Mouse (Mus musculus): ENCODE measurements at regions not wholly inside any gene's neighbourhood (a gene's known extent, or its start where the extent isn't known, plus 50 kb on each side); places are given as distances from the start of the nearest gene placed in this dataset.

GRCm38 (mm10) chr16:44674198-44674597, 49.9 kb upstream of the Nepro start:
- Histone ChIP-seq H3K27me3 (replicated peaks) (peaks cover 7% of the 10 kb centered on the region), H3K4me3 (replicated peaks) (no peak overlapping the region), H3K36me3 (replicated peaks; ENCODE audit: low read length) (no peaks in the 10 kb centered on the region), H3K4me1 (no peaks in the 10 kb centered on the region), H3K9me3 (no peaks in the 10 kb centered on the region)
- TF ChIP-seq GATA1 (IDR thresholded peaks at IDR 0.05; ENCODE audit: borderline replicate concordance, low read length) (no peak), FLI1 (IDR thresholded peaks at IDR 0.05; ENCODE audit: low read length) (no peak)

DNA sequence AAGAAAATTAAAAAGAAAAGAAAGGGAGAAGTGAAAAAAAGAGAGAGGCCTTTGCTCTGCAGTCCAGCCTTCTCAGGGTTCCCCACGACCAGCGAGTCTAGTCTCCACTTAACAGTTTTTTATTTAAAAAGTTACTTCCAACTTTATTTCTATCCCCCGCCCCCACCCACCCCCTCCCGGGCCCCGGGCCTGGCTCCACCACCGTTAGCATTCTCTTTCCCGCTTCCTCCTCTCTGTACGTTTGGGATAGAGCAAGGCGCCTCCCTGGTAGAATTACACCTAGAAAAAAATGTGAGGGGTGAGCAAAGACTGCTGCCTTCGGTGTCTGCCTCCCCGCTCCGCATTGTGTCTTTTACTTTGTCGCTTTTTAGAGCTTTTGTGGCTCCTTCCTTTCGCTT, 51.7 kb upstream of the Nepro start:
- H3K27me3 ChIP-seq (replicated peaks), result peaks cover 7% of the 10 kb centered on the region
- H3K4me1 ChIP-seq, result no peaks in the 10 kb centered on the region
- H3K36me3 ChIP-seq (replicated peaks; ENCODE audit: low read length), result no peaks in the 10 kb centered on the region
- H3K9me3 ChIP-seq, result peaks cover 4% of the 10 kb centered on the region; the same call in 1 of the 2 replicates
- H3K4me3 ChIP-seq (replicated peaks), result peak overlapping the region; percentile 30
- TF ChIP-seq GATA1 (IDR thresholded peaks at IDR 0.05; ENCODE audit: borderline replicate concordance, low read length) (no peak), FLI1 (IDR thresholded peaks at IDR 0.05; ENCODE audit: low read length) (no peak)

DNA sequence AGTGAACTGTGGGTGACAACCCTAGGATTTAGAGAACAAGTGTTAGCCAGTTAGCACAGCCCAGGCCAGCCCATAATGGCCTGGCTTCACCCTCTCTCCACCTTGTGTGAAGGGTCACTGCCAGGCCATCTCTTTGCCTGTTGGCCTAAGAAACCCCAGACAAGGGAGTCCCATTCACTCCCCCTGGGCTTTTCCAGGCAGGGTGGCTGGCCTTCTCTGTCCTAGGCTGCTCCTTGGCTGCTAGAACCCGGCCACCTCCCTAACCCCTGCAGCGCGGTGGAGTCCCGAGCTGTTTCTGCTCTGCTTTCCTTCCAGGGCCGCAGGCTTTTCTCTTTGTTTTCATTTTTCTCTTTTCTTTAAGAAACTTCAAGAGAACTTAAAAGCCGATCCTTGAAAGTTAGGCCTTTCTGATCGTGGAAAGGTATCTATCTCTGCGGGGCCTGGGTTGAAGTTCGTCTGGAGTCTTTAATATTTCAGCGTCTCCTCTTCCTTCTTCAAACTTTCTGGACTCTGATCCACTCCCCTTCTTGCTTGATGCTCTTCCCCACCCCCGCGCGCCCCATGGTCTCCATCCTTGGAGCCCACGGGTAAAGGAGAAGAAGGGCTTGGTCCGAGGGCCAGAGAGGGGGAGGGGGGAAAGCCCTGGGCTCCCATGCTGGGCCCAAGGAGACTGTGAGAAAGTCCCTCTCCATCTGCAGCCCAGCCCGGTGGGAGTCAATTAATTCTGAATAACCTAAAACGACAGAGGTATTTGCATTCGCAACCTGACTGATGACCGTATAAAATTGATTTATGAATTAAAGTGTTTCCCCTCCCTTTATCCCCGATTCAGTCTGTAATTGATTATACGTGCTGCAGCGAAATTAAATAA, 52.3 kb upstream of the Nepro start:
- H3K4me3 ChIP-seq (replicated peaks), result no peak overlapping the region
- H3K4me1 ChIP-seq, result no peaks in the 10 kb centered on the region
- H3K36me3 ChIP-seq (replicated peaks; ENCODE audit: low read length), result no peaks in the 10 kb centered on the region
- TF ChIP-seq GATA1 (IDR thresholded peaks at IDR 0.05; ENCODE audit: borderline replicate concordance, low read length), result no peak
- no peak for TF ChIP-seq FLI1 (IDR thresholded peaks at IDR 0.05; ENCODE audit: low read length)
- peaks cover 4% of the 10 kb centered on the region; the same call in 1 of the 2 replicates for H3K9me3 ChIP-seq
- peaks cover 8% of the 10 kb centered on the region for H3K27me3 ChIP-seq (replicated peaks)

GRCm38 (mm10) chr16:44668061-44668460, 56.0 kb upstream of the Nepro start:
- Histone ChIP-seq H3K9me3 (peaks cover 4% of the 10 kb centered on the region; the same call in 1 of the 2 replicates), H3K27me3 (replicated peaks) (peaks cover 8% of the 10 kb centered on the region), H3K36me3 (replicated peaks; ENCODE audit: low read length) (no peaks in the 10 kb centered on the region), H3K4me3 (replicated peaks) (no peak overlapping the region), H3K4me1 (no peaks in the 10 kb centered on the region)
- TF ChIP-seq FLI1 (IDR thresholded peaks at IDR 0.05; ENCODE audit: low read length) (no peak), GATA1 (IDR thresholded peaks at IDR 0.05; ENCODE audit: borderline replicate concordance, low read length) (no peak)

DNA sequence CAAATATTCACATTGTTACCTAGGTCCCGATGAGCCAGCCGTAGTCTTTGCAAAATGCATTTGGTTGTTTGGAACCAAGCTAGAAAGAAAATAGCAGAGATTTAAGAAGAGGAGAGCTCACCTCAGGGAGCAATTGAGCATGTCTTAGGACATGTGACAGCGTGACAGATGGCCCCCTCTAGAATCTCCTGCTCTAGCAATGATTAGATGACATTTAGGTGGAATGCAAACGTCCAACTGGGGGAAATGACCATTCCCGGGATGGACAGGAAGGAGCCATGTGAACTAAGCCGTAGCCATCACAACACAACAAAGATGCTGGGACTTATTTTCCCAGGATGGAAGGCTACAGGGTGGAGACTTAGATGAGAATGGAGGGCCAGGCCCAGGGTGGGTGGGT, 57.0 kb upstream of the Nepro start:
- Histone ChIP-seq H3K9me3 (peaks cover 4% of the 10 kb centered on the region; the same call in 1 of the 2 replicates), H3K4me1 (no peaks in the 10 kb centered on the region), H3K27me3 (replicated peaks) (peaks cover 8% of the 10 kb centered on the region), H3K4me3 (replicated peaks) (no peak overlapping the region), H3K36me3 (replicated peaks; ENCODE audit: low read length) (no peaks in the 10 kb centered on the region)
- TF ChIP-seq FLI1 (IDR thresholded peaks at IDR 0.05; ENCODE audit: low read length), result no peak
- no peak for TF ChIP-seq GATA1 (IDR thresholded peaks at IDR 0.05; ENCODE audit: borderline replicate concordance, low read length)

- Histone ChIP-seq H3K4me1 (no peaks in the 10 kb centered on the region), H3K27me3 (replicated peaks) (peaks cover 7% of the 10 kb centered on the region), H3K9me3 (peaks cover 4% of the 10 kb centered on the region; the same call in 1 of the 2 replicates), H3K4me3 (replicated peaks) (no peak overlapping the region), H3K36me3 (replicated peaks; ENCODE audit: low read length) (no peaks in the 10 kb centered on the region)
- TF ChIP-seq GATA1 (IDR thresholded peaks at IDR 0.05; ENCODE audit: borderline replicate concordance, low read length), result no peak
These were observed 57.6 kb upstream of the Nepro start for GRCm38 (mm10) chr16:44666431-44666997.

- Histone ChIP-seq H3K36me3 (replicated peaks; ENCODE audit: low read length) (no peaks in the 10 kb centered on the region), H3K27me3 (replicated peaks) (peaks cover 6% of the 10 kb centered on the region), H3K4me1 (no peaks in the 10 kb centered on the region), H3K9me3 (peaks cover 4% of the 10 kb centered on the region; the same call in 1 of the 2 replicates), H3K4me3 (replicated peaks) (no peak overlapping the region)
- TF ChIP-seq GATA1 (IDR thresholded peaks at IDR 0.05; ENCODE audit: borderline replicate concordance, low read length) (no peak), FLI1 (IDR thresholded peaks at IDR 0.05; ENCODE audit: low read length) (no peak)
These were observed 58.6 kb upstream of the Nepro start for GRCm38 (mm10) chr16:44665491-44665931.

GRCm38 (mm10) chr16:44662966-44663600, 61.0 kb upstream of the Nepro start:
- Histone ChIP-seq H3K9me3 (no peaks in the 10 kb centered on the region), H3K36me3 (replicated peaks; ENCODE audit: low read length) (no peaks in the 10 kb centered on the region), H3K27me3 (replicated peaks) (peaks cover 6% of the 10 kb centered on the region), H3K4me3 (replicated peaks) (no peak overlapping the region), H3K4me1 (no peaks in the 10 kb centered on the region)
- TF ChIP-seq GATA1 (IDR thresholded peaks at IDR 0.05; ENCODE audit: borderline replicate concordance, low read length) (no peak), FLI1 (IDR thresholded peaks at IDR 0.05; ENCODE audit: low read length) (no peak)

DNA sequence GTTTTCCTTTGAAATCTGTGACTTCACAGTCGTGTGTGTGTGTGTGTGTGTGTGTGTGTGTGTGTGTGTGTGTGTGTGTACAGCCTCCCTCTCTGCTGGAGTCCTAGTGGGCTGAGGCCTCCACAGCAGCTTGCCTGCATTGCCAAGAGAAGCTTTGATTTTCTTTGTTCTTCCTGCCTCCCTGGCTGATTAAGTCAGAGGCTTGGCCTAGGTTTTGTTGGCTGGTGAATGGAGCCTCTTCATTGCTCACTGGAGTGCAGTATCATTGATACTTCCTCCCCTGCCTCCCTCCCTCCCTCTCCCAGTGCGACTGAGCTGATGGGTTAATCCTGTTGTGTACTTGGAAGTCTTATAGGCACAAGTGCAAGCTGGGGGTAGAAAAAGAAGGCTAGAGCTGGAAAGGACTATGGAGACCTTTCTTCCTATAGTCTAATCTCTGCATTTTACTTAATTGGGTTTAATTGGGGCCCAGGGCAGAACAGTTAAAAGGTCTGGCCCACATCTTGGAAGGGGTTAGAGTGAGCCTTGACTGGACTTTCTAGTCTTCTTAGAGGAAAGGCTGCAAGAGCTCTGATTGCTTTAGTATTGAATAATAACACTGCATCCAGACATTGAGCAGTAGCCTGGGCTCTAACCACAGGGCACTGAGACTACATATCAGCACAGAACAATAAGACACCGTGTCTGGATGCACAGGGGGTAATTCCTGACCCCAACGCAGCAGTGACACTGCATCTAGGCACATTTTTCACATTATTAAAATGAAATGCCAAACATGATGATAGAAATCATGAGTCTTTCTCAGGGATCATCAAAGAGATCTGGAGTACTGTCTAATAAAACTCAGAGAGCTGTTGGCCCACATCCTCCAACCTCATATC, 62.9 kb upstream of the Nepro start:
- Histone ChIP-seq H3K9me3 (peaks cover 9% of the 10 kb centered on the region), H3K4me1 (no peaks in the 10 kb centered on the region), H3K36me3 (replicated peaks; ENCODE audit: low read length) (no peaks in the 10 kb centered on the region), H3K4me3 (replicated peaks) (no peak overlapping the region), H3K27me3 (replicated peaks) (peaks cover 4% of the 10 kb centered on the region)
- no peak for TF ChIP-seq FLI1 (IDR thresholded peaks at IDR 0.05; ENCODE audit: low read length)
- no peak for TF ChIP-seq GATA1 (IDR thresholded peaks at IDR 0.05; ENCODE audit: borderline replicate concordance, low read length)

All from megakaryocyte, embryonic 14.5 days (primary cell).